Mouse (Mus musculus) Patski (cell line): ENCODE measurements at regions not wholly inside any gene's neighbourhood (a gene's known extent, or its start where the extent isn't known, plus 50 kb on each side); places are given as distances from the start of the nearest gene placed in this dataset.

Experiments used
- ATAC-seq: fragments of 100-300 bp; one replicate; pipeline ENCODE4 v1.8.0; 2021
- CTCF ChIA-PET: fragments of 350-600 bp; sonication (Branson Sonifier 250); formaldehyde crosslinking; loops from one replicate; lab custom pipeline; 2022; ENCODE audit warnings: inconsistent platforms; lab: Charles Lee
- POLR2A ChIA-PET: fragments of 350-600 bp; sonication (Branson Sonifier 250); formaldehyde crosslinking; loops from one replicate; lab custom pipeline; 2022; ENCODE audit warnings: antibody characterized with exemption, inconsistent platforms; lab: Charles Lee
- DNase-seq: peaks from one replicate; pipeline ENCODE4 v3.0.0-alpha.2; 2011; ENCODE audit warnings: low read depth, low spot score
- H3K27me3 ChIP-seq: fragments of 371-371 bp; one replicate; pipeline ENCODE4 v1.5.1; 2021
- CTCF ChIP-seq: fragments of 100-300 bp; IDR thresholded peaks from one replicate; pipeline ENCODE4 v1.5.1; 2021
- in situ Hi-C: fragments of 300-500 bp; cut with MboI; formaldehyde crosslinking; loops from 3 replicates; pipeline ENCODE4 v1.11.1; 2018; ENCODE audit warnings: low pct_unique_long_range_greater_than_20kb, mixed read lengths

DNA sequence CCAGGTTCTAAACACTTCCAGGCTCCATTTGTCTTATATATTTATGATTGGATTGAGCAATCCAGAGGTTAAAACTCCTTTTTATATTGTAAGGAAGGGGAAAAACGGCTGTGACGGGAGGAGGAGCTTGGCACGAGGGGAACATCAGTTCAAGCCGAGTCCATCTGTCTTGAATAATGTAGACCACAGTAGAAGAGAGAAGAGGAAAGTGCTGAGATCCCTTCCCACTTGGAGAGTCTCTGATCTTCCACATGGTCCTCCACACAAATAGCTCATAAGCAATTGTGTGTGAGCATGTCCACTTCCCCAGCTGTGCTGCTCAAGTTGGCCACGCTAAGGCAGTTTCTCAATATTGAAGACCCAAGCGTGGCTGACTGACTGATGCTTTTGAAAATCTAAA is 140.4 kb upstream of the Adamts9 start:
- ATAC-seq (no peak), DNase-seq (no peak)
- in situ Hi-C loops, result no loop called here
- ChIA-PET CTCF (interaction anchor here (1.2 kb wide), 1 partner anchor 14 kb away, joined by 3 read pairs; no protein-coding TSS in a partner anchor), POLR2A (no interaction called here)
- H3K27me3 ChIP-seq, result no peaks in the 10 kb centered on the region
- TF ChIP-seq CTCF, result no peak

DNA sequence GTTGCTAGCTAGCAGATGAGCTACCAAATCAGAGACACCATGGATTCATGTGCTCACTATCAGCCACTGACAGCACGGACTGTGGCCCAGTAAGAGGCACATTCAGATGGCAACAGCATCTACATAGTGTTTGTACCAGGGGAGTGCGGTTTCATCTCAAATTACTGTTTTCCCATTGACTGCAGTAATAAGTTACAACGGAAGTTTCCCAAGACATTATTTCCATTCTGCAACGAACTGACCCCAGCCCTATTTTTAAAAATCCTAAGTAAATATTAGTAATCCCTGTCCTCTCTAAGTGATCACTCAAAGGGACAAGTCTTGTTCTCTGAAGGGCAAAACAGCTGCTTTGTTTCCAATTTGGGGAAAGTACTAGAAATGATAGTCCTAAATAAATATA is 138.9 kb upstream of the Adamts9 start:
- in situ Hi-C loops, result no loop called here
- ChIA-PET CTCF (no interaction called here), POLR2A (no interaction called here)
- DNase-seq (no peak), ATAC-seq (no peak)
- TF ChIP-seq CTCF, result no peak
- H3K27me3 ChIP-seq, result no peaks in the 10 kb centered on the region

GRCm38 (mm10) chr6:93076681-93077080 is 133.4 kb upstream of the Adamts9 start:
- ATAC-seq (no peak), DNase-seq (no peak)
- in situ Hi-C loops, result no loop called here
- POLR2A ChIA-PET, result interaction anchor here (0.6 kb wide), 1 partner anchor 519 kb away, joined by 3 read pairs; no protein-coding TSS in a partner anchor
- no peaks in the 10 kb centered on the region for H3K27me3 ChIP-seq
- CTCF ChIA-PET, result no interaction called here
- no peak for TF ChIP-seq CTCF

- ChIA-PET POLR2A (no interaction called here), CTCF (interaction anchor here (1.3 kb wide), 1 partner anchor 10 kb away, joined by 4 read pairs; no protein-coding TSS in a partner anchor)
- no peaks in the 10 kb centered on the region for H3K27me3 ChIP-seq
- in situ Hi-C loops, result no loop called here
- DNase-seq (no peak), ATAC-seq (no peak)
- TF ChIP-seq CTCF, result no peak
Measured at GRCm38 (mm10) chr6:93075867-93076266, 132.6 kb upstream of the Adamts9 start.

DNA sequence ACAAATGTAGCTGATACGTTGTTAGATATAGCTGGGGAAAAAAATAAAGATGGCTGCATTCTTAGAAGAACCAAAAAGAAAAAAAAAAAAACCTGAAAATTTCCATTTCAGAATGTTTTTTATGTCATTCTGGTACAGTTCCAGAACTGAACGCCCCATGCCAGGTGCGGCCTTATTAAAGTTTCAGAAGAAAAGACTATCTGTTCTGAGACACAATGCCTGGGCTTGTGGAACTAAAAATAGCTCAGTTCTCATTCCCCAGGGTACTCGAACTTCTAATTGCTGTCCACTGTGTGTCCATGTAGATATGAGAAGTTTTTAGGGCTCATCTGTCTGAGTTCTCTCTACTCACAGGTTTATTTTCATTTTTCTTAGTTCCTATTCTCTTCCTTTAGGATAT is 131.7 kb upstream of the Adamts9 start:
- ATAC-seq (no peak), DNase-seq (no peak)
- H3K27me3 ChIP-seq, result no peaks in the 10 kb centered on the region
- TF ChIP-seq CTCF, result no peak
- CTCF ChIA-PET, result interaction anchor here (1.0 to 1.3 kb wide), 2 partner anchors 9 to 83 kb away, joined by 3 to 4 read pairs; no protein-coding TSS in a partner anchor
- POLR2A ChIA-PET, result interaction anchor here (0.6 kb wide), 1 partner anchor 70 kb away, joined by 3 read pairs; no protein-coding TSS in a partner anchor
- in situ Hi-C loops, result no loop called here

DNA sequence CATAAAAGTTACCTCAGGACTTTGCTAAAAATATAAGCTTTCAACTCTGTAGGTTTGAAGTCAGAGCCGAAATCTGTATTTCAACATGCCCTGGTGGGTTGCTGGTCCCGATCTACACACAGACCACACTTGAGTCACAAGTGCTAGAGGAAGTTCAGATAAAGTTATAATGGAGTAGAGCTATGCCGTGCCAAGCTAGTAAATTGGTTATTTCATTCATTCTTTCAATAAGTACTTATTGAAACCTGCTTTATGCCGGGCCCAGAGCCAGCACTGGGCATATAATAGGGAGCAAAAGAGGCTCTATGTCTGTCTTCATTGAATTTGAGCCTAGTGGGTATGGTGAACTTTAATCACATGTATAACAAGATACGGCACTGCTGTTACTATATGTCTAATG is 127.6 kb upstream of the Adamts9 start:
- CTCF ChIA-PET, result no interaction called here
- ATAC-seq, result no peak
- no peaks in the 10 kb centered on the region for H3K27me3 ChIP-seq
- TF ChIP-seq CTCF, result no peak
- no peak for DNase-seq
- in situ Hi-C loops, result no loop called here
- POLR2A ChIA-PET, result interaction anchor here (0.6 kb wide), 1 partner anchor 320 kb away, joined by 3 read pairs; no protein-coding TSS in a partner anchor

DNA sequence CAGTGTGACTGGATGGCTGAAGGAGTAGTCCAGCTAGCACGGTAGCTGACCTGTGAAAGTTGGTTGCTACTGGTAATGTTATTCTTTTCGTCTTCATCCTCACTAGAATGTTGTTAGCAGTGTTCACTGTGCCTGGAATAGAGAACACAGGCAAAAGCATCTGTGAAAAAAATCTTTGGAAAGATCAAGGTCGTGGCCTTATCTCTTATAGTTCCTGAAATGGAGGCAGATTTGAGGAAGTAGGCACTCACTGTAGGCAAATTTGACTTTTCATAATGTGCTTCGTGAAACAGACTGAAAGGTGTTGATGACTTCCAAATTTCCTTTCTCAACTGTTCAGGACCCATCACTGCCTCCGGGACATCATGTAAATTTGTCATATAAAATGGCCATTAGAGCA is 124.5 kb upstream of the Adamts9 start:
- H3K27me3 ChIP-seq, result no peaks in the 10 kb centered on the region
- in situ Hi-C loops, result no loop called here
- no peak for ATAC-seq
- POLR2A ChIA-PET, result no interaction called here
- no peak for TF ChIP-seq CTCF
- DNase-seq, result no peak
- CTCF ChIA-PET, result no interaction called here

- ATAC-seq (no peak), DNase-seq (no peak)
- no peaks in the 10 kb centered on the region for H3K27me3 ChIP-seq
- in situ Hi-C loops, result no loop called here
- POLR2A ChIA-PET, result no interaction called here
- CTCF ChIA-PET, result no interaction called here
- no peak for TF ChIP-seq CTCF
Measured at GRCm38 (mm10) chr6:93066553-93067376, 123.5 kb upstream of the Adamts9 start.

- no peak for TF ChIP-seq CTCF
- DNase-seq (no peak), ATAC-seq (no peak)
- ChIA-PET CTCF (interaction anchor here (1.0 kb wide), 1 partner anchor 9 kb away, joined by 4 read pairs; no protein-coding TSS in a partner anchor), POLR2A (no interaction called here)
- in situ Hi-C loops, result no loop called here
- no peaks in the 10 kb centered on the region for H3K27me3 ChIP-seq
Measured at GRCm38 (mm10) chr6:93065917-93066552, 122.7 kb upstream of the Adamts9 start.

DNA sequence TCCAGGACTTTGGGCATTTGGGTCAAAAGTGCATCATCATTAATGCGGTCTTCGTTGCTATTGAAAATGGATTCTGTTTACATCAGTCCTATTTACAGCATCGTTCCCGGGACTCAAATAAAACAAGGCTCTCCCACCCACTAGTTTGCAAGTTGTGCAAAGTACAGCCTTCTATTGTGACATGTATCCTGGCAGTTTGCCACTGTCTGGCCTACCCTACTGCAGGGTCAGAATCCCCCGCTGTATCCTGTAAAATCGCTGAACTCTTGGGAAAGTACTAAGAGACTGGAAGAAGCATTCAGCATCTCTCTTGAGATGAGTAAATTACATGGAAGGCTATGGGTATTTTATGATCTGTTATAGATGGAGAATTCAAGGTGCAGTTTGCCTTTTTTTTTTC is 122.1 kb upstream of the Adamts9 start:
- no peaks in the 10 kb centered on the region for H3K27me3 ChIP-seq
- in situ Hi-C loops, result no loop called here
- ATAC-seq (no peak), DNase-seq (no peak)
- ChIA-PET CTCF (interaction anchor here (1.0 kb wide), 1 partner anchor 10 kb away, joined by 4 read pairs; no protein-coding TSS in a partner anchor), POLR2A (no interaction called here)
- TF ChIP-seq CTCF, result no peak

DNA sequence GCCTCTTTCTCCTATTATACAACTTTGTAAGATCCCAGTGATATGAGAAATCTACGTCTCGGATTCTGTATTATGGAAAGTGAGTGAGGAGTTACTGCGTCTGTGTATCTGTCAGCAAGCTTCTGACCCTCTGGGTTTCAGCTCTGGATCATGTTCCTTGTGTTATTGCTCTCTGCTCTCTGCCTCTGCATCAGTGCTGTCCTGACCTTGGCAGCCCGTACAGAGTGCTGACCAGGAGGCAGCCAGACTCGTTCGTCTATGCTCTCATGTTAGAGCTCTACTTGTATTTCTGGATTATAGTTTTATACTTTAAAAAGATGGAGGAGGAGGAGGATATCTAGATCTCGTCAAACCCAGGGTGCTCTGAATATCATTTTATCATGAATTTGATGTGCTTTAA is 121.1 kb upstream of the Adamts9 start:
- no peaks in the 10 kb centered on the region for H3K27me3 ChIP-seq
- TF ChIP-seq CTCF, result no peak
- CTCF ChIA-PET, result interaction anchor here (1.2 kb wide), 1 partner anchor 79 kb away, joined by 3 read pairs; no protein-coding TSS in a partner anchor
- no peak for DNase-seq
- in situ Hi-C loops, result no loop called here
- POLR2A ChIA-PET, result interaction anchor here (0.6 kb wide), 1 partner anchor 196 kb away, joined by 3 read pairs; no protein-coding TSS in a partner anchor
- ATAC-seq, result no peak
